Mouse (Mus musculus): ENCODE measurements around the gene Ctla4. TPM values are rescaled to one million over a fixed set of nuclear protein-coding genes. Genes with fewer than 3 reads are reported as not detected.

The Ctla4 gene
- total RNA-seq, 2 experiments from 2014 or later, result not detected

DNA sequence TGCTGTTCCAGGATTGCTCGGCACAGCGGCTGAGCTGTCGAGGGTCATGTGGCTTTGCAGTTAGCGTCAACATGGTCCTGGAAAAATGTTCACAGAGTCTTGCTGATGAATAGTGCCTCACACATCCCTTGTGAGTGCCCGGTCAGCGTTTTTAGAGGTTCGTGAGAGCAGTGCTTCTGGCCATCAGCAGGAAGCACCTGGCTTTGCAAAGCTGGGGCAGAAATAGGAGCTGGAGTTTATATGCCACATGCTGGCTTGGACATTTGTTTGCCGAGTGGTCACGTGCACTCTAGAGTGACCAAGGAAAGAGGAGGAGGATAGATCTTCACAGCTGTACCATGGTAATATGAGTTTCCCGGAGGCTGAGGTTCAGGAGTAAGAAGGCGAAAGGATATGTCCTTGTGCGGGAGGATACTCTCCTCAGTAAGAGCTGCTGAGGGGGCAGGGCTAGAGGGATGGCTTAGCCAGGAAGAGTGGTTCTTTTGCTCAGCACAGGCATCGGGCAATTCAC, 23.8 kb upstream of the Ctla4 start:
- ATAC-seq (replicated peaks; ENCODE audit: low FRiP score, poor library complexity, severe bottlenecking), result no peak

DNA sequence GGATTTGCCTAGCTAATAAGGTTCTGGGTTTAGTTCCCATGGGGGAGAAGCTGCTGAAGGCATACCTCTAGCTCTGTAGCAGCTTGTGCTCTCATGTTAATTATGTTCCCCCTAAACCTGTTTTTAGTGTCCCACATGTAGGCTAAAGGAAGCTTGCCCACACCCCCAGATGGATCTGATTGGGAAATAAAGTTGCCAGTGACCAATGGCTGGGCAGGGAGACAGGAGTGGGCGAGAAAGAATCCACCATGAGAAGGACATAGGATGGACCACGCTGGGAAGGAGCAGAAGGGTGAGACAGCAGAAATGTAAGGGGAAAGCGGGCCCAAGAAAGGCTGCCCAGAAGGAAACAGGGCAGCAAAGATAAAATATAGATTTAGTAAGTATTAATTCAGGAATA, 23.1 kb upstream of the Ctla4 start:
- ATAC-seq (replicated peaks; ENCODE audit: low FRiP score, poor library complexity, severe bottlenecking), result no peak

DNA sequence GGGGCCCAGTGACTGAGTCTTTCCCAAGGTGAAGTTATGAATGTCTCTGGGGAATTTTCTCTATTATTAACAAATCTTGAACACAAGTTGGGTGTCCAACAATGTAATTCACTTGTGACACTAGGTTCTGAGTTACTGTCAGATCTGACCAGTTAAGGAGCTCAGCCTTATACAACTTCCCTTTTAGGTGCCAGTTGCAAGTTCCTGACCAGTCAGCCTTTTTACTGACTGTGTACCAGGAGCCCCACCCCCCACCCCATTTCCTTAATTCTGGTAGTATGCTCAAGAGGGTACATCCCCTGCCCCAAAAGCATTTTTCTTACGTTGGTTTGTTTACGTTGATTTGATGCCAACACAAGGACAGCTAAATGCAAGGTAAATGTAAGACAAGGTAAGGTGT, 21.6 kb upstream of the Ctla4 start:
- ATAC-seq (replicated peaks; ENCODE audit: low FRiP score, poor library complexity, severe bottlenecking), result no peak

DNA sequence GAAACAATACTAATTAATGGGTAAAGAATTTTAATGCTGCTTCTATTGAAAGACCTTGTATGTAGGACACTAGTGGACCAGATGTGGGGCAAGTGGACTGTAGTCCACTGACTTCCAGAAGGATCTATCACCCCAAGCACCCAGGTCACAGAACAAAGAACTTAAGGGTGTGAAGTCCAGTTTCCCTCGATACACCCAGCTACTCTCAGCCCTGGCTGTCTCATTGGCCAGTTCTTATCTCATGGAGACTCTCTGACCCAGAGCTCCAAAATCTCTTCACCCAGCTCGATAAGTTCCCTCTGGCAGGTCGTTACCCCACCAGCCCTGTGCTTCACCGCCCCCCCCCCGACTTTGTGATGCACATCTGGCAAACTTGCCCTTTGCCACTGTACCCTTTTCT, 20.8 kb upstream of the Ctla4 start:
- ATAC-seq (replicated peaks; ENCODE audit: low FRiP score, poor library complexity, severe bottlenecking), result no peak

DNA sequence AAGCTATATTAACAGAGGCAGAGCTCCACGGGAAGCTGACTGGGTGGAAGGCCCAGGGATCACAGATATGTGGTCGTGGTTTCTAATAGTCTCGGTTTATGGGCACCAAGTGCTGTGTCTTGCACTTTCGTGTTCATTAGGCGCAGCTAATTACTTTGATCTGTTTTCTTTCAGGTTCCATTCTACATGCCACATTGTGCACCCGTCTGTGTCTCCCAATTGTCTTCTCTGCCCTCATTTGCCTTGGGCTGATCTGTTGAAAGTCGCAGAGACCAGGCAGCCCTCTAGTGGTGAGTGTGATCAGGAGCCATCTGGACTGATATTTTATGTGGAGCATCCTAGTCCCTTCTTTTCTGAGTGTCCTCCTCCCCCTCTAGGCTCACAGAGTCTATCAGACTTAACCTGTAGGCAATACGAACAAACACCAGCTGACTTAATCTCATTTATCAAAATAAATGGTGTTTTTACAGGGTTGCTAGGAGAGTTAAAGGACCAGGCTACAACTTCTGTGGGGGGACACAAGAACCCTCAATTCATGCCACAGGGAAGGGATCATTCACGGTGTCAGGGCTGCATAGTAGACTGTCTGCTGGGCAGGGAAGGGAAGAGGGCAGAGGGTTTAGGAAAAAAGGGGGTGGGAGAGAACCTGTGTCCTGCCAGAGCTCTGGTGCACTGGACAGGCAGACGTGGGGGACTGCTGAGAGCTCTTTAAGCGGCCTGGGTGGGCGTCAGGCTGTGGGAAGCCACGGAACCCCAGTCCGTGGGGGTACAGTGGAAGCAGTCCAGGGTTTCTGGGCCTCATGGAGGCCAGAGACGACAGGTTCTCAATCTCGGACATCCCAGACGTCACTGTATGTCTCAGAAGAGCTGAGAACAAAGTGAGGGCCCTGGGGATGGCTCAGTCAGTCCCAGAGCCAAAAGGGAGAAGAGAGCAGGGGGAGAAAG, 18.2 kb upstream of the Ctla4 start:
- no peak for ATAC-seq (replicated peaks; ENCODE audit: low FRiP score, poor library complexity, severe bottlenecking)

DNA sequence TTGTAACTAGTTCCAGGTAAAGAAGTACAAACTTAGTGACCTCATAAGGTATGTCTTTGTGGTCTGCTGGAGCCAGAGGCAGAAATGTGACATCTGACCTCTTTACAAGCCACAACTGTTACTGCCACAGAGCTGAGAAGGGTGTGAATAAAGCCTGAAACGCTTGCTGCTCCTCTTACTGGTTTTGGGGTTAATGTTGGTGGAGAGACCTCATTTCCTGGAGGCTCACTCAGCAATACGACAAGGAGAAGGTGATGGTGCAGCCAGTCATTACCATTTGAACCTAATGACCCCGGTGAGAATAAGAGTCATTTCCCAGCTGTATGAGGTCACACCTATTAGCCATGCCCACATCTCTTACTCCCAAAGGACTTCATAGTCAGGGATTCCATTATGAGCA, 11.5 kb upstream of the Ctla4 start:
- ATAC-seq (replicated peaks; ENCODE audit: low FRiP score, poor library complexity, severe bottlenecking), result no peak

DNA sequence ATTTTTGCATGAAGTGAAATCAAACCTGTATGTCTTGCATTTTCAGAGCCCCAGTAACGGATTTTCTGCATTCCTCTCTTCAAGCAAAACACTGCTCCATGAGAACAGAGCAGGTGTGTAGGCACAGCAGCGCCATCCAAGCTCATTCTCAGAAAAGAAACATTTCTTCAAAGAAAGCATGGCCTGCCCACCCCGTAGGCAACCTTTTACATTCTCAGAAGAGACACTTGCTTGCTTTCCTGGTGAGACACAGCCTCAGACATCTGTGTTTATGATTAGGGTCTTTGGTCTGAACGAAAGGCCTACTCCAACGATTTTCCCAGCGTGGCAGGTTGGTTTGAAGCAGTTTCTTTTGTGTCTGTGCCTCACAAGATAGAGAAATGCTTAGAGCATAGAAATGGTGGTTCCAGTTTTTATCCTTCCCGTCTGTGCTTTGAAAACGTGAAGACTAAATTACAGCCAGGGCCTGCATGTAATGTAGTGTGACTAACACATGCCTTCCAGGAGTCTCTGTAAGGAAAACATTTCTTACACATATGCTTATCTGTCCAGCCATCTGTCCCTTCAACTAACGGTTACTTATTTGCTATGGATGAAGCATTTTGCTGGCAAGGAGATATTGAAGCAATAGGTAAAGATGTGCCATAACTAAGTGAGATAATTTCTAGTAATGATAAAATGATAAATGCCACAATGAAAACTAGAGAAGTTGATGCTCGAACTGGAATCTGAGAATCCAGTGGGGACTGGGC, 6.5 kb upstream of the Ctla4 start:
- ATAC-seq (replicated peaks; ENCODE audit: low FRiP score, poor library complexity, severe bottlenecking), result no peak

DNA sequence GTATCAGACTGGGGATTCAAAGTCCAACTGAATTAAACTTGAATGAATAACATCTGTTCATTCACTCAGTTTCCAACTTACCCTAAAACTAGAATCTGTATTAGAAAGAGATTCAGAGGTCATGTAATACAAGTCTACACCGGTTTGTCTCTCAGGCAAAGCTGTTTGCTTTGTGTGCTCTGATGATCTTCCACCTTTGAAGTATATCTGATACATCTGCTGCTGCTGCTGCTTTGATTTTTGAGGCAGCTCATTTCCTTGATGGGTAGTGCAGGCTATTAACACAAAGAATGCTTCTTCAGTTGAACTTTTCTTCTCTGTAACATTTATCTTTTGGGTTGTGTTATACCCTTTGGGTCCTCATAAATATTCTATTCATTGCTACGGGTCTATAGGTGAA, 4.0 kb upstream of the Ctla4 start:
- no peak for ATAC-seq (replicated peaks; ENCODE audit: low FRiP score, poor library complexity, severe bottlenecking)

DNA sequence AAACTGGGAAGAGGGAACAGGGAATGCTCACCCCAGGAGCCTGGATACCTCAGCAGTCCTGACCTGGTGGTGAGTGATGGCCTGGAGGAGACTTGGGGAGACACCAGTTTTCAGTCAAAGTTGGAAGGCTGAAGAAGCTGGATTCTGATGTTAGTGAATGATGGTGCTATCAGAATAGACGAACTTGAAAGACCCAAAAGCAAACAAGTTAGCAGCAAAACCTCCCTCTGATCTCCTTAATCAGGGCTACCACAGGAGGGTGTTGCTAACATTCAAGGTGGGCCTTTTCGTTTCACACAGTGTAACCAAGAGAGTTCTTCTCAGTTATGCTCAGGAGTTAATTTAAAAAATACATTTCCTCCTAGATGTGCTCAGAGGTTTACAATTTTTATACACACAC, 3.5 kb upstream of the Ctla4 start:
- ATAC-seq (replicated peaks; ENCODE audit: low FRiP score, poor library complexity, severe bottlenecking), result no peak

DNA sequence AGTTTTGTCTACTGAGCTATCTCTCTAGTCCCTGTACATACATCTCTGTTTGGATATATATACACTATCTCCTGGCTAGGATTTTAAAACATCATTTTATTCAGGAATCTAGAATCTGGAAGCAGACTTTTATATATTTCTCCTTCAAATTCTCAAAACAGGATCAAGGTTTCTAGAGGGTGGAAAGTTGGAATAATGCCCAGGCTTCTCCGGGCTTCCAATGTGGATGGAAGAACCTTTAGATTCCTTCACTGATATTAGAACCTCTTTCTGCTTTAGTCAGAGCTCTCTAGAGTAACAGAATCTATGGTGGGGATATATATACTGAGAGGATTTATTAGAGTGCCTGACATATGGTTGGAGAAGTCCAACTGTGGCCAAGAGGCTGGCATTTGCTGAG, 2.2 kb upstream of the Ctla4 start:
- ATAC-seq (replicated peaks; ENCODE audit: low FRiP score, poor library complexity, severe bottlenecking), result no peak

DNA sequence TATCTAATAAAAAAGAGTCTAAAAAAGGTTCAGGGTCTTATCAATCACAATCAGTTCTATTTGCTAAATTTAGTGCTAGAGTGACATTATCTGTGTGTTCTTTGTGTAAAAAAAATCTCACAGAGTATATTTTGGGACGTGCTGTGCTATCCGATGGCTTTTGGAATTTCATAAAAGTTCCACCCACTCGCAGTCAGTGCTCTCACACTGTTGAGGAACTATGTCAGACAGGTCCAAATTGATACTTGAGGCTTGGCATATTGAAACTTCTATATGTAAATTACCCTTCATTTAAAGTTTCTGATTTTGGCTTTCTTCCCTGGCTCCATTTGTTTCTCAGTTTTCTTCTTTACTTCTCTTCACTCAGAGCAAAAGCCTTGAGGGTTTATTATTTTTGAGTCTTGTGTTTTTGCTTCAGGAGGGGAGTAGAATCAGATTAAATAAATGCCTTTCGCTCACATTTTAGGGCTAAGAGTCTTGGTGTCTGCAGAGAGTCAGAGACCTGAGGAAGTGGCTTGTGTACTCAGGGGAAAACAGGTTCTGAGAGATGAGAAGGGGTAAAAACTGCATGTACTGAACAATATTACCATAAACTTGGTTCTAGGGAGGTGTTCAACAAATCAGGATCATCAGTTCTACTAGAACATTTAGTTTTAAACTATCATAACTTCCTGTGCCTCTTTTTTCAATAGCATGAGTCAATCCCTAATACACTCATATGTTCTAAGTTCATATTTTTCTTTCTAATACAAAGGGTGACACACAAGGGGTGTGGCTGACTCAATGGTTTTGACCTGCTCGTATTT, 11.5 kb downstream of the Ctla4 start:
- no peak for ATAC-seq (replicated peaks; ENCODE audit: low FRiP score, poor library complexity, severe bottlenecking)

DNA sequence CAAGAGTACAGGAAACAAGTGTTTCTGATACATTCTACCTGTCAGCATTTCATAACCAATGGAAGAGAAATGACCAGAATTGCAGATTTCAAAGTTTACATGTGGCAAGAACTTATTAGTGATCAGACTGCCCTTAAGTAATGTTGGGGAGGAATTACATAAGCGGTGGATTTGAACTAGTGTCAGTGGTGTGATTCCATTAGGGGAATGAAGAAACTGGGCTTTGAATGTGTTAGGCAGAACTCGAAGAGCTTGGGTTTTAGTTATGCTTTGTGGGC, 12.1 kb downstream of the Ctla4 start:
- no peak for ATAC-seq (replicated peaks; ENCODE audit: low FRiP score, poor library complexity, severe bottlenecking)

DNA sequence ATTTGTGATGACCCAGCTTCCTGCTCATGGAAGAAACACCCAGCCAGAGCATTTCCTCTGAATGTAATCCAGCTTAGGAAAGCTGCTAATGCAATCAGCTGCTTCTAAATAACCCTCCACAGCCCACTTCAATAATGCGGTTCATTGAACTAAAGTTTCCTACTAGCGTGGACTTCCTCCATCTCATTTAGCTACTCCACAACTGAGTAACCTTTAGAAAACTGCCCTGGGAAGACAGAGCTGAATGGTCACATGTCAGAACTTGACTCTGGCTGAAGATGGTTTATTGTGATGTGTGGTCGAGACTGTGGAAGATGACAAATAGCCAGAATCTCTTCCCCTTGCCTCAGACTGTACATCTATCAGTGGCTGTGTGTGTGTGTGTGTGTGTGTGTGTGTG, 12.4 kb downstream of the Ctla4 start:
- no peak for ATAC-seq (replicated peaks; ENCODE audit: low FRiP score, poor library complexity, severe bottlenecking)

DNA sequence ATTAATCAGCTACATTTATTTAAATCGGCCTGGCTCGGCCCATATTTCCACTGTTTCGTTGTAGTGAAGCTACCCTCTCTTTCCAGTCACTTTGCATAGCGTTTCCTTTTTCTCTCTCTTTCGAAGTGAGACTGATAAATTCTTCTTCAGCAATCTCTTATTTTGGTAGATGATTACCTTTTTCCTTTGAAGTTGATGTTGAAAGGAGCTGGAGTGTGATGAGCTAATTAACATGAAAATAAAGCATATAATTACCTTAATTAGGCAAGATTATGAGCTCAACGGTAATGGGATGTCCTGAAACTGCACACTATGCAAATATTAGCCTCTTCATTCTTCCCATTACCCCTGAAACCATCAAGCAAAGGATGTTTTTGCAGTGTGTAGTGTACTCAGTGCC, 15.7 kb downstream of the Ctla4 start:
- no peak for ATAC-seq (replicated peaks; ENCODE audit: low FRiP score, poor library complexity, severe bottlenecking)

DNA sequence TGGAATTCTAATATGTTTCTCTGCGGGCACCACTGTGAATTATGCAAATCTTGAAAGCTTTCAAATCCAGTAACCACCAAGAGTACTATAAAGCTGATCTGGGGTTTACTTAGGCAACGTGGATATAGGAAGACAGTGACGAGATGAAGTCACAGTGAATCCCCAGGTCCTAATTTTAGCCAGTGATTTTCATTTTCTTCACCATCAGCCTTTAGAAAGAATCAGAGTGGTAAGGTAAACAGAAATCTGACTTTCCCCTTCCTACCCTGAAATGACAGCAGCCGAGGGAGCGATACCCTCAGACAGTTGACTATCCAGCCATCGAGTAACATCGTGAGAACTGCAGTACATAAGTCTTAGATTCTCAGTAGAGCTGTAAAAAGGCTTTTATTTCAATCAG, 16.3 kb downstream of the Ctla4 start:
- no peak for ATAC-seq (replicated peaks; ENCODE audit: low FRiP score, poor library complexity, severe bottlenecking)

DNA sequence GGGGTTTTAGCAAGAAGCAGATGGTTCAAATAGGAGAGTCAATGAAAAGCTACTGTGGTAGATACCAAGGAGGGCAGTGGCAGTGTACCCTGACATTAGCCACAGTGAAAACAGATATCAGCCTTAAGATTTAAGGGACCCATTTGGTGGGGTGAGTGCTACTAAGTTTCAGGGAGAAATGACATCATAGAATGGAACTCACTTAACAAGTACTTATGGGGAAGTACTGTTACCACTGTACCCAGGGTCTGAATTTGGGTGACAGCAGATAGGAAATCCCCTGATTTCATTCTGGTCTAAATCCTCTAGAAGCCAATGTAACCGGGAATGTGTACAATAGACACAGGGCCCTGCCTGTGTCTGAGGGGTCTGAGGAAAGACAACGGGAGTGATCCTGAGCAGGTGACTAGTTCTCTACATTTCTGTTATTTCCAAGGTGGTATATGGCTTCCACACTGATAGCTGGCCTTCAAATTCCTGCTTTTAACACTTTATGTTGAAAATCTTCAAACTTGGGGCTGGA, 17.7 kb downstream of the Ctla4 start:
- ATAC-seq (replicated peaks; ENCODE audit: low FRiP score, poor library complexity, severe bottlenecking), result no peak

DNA sequence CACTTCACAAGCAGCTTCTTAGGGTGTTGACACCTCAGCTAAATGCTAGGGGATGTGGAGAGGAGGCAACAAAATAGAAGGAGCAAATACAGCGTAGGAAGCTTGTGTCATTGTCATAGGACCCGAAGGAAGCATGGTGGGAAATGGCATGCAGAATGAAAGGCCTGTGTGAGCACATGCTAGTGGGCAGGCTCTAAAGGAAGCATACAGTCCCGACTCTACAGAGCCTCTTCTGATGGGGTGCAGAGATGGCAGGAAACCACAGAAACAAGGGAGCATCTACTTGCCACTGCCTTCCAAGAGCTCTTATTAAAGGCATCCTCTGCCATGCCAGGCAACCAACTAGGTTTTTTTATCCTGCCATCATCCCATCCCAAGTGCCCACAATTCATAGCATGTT, 20.7 kb downstream of the Ctla4 start:
- no peak for ATAC-seq (replicated peaks; ENCODE audit: low FRiP score, poor library complexity, severe bottlenecking)

DNA sequence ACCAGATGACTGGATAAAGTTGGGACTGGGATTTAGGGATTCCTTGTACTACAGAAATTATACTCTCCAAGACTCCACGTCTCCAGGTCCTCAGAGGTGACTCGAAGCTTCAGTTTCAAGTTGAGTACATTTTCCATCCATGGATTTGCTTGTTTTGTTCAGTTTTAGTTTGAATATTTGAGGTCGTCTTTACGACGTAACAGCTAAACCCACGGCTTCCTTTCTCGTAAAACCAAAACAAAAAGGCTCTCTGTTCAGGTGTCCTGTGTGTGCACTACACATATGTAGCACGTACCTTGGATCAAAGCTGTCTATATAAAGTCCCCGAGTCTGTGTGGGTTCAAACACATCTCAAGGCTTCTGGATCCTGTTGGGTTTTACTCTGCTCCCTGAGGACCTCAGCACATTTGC, 22.0 kb downstream of the Ctla4 start:
- no peak for ATAC-seq (replicated peaks; ENCODE audit: low FRiP score, poor library complexity, severe bottlenecking)

DNA sequence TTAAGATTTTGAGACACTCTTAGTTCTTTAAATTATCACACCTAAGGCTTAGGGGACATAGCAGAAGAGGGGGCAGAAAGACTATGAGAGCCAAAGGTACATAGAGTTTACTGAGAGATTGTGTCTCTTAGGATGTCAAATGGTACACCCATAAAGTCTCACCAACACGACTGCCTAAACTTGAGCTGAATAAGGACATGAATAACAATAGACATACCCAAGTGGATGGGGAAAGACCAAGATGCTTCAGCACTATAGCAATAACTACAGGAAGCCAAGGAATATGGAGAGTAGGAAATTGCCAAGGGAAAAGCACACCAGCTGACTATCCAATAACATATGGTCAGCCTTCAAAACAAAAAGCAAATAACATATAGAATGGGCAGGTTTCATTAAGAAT, 22.9 kb downstream of the Ctla4 start:
- no peak for ATAC-seq (replicated peaks; ENCODE audit: low FRiP score, poor library complexity, severe bottlenecking)

DNA sequence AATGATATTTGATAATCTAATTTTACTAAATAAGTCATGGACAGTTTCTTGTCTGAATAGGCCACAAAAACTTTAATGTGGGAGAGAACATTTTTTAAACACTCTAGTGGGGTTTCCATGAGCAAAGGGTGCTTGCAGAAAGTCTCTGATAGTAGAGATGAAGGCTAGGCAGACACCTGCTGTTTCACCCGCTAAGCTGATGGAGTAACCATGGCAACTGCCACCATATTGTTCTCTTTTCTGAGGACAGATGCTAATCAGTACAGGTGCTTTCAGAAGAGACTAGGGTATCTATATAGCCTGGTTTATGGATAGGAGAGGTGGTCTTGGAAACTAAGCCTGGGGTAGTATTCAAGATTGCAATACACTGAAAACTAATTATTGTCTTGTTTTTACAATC, 24.0 kb downstream of the Ctla4 start:
- no peak for ATAC-seq (replicated peaks; ENCODE audit: low FRiP score, poor library complexity, severe bottlenecking)
